Comparison of ENCODE assay signal across 8 mouse cellular contexts in genomic region chr1:75208967-75209678, GRCm38 (mm10). TPM values are rescaled to one million over a fixed set of nuclear protein-coding genes. Genes with fewer than 3 reads are reported as not detected.
DNase-seq lines count a peak whose midpoint lies in the region; ATAC-seq and TF ChIP-seq lines count a peak whose summit lies in the region.

No protein-coding gene starts in this region.

- peaks cover 18% of the 10 kb centered on the region; the same call in 1 of the 2 replicates for H3K27me3 ChIP-seq in heart, embryonic 10.5 days (ENCODE audit: insufficient read depth, poor library complexity, severe bottlenecking)
- H3K27me3 ChIP-seq in lung, postnatal 0 days (replicated peaks; ENCODE audit: insufficient read depth, low read length): no peaks in the 10 kb centered on the region
- H3K27me3 ChIP-seq in small intestine, adult 2 months (ENCODE audit: control insufficient read depth, insufficient read depth, low read length): no peaks in the 10 kb centered on the region

- H3K9me3 ChIP-seq in heart, embryonic 10.5 days: no peaks in the 10 kb centered on the region
- no peaks in the 10 kb centered on the region for H3K9me3 ChIP-seq in lung, postnatal 0 days (ENCODE audit: low read length)

- H3K4me3 ChIP-seq in brown adipose tissue, adult 24 weeks (ENCODE audit: insufficient read depth, low read depth, low read length): peak overlapping the region; percentile 60
- H3K4me3 ChIP-seq in heart, embryonic 10.5 days: peak overlapping the region; percentile 55
- peak overlapping the region; percentile 40 for H3K4me3 ChIP-seq in lung, postnatal 0 days (ENCODE audit: low read depth, low read length)
- peak overlapping the region; percentile 60 for H3K4me3 ChIP-seq in small intestine, adult 2 months (ENCODE audit: low read depth, low read length)

- WGBS in heart, embryonic 10.5 days: 12% methylated on average over 34 of the region's 34 CpGs
- WGBS in lung, postnatal 0 days: 15% methylated on average over 34 of the region's 34 CpGs
- WGBS in small intestine, adult 2 months: 21% methylated on average over 34 of the region's 34 CpGs

- H3K4me2 ChIP-seq in lung, postnatal 0 days (replicated peaks; ENCODE audit: low read depth, low read length): peak overlapping the region; percentile 66

- peak overlapping the region; percentile 32 for H3K9ac ChIP-seq in lung, postnatal 0 days (replicated peaks; ENCODE audit: low read depth)

- TF ChIP-seq POLR2A in small intestine, adult 2 months (IDR thresholded peaks at IDR 0.05; ENCODE audit: low read depth, low read length): no peak

- DNase-seq in gastrocnemius, postnatal 10 days: peak; percentile 37
- DNase-seq in gastrocnemius, adult 8-10 months (ENCODE audit: low spot score in 2 of 2): no peak
- DNase-seq in heart, embryonic 10.5 days (ENCODE audit: low spot score): no peak
- DNase-seq in kidney, adult 9 months: peak; percentile 95
- peak; percentile 72 for DNase-seq in lung, postnatal 0 days (ENCODE audit: low spot score)
- DNase-seq in layer of hippocampus, adult 9-10 months (ENCODE audit: low spot score): no peak

- ATAC-seq in lung, postnatal 0 days: peak; percentile 38; the same call in 1 of the 2 replicates

- peaks cover 25% of the 10 kb centered on the region for H3K36me3 ChIP-seq in heart, embryonic 10.5 days
- H3K36me3 ChIP-seq in lung, postnatal 0 days (ENCODE audit: insufficient read depth, low read length): 0 out of 2 replicates have a peak, but pooled peaks cover 5% of the 10 kb centered on the region
- peaks cover 18% of the 10 kb centered on the region for H3K36me3 ChIP-seq in small intestine, adult 2 months (ENCODE audit: control insufficient read depth, insufficient read depth, low read length)

- peaks cover 13% of the 10 kb centered on the region for H3K4me1 ChIP-seq in brown adipose tissue, adult 24 weeks (ENCODE audit: control insufficient read depth, insufficient read depth, insufficient read length, low read length)
- peaks cover 37% of the 10 kb centered on the region for H3K4me1 ChIP-seq in heart, embryonic 10.5 days
- H3K4me1 ChIP-seq in lung, postnatal 0 days (ENCODE audit: insufficient read depth, low read depth, low read length): peaks cover 20% of the 10 kb centered on the region; the same call in 1 of the 2 replicates
- H3K4me1 ChIP-seq in small intestine, adult 2 months (ENCODE audit: control insufficient read depth, insufficient read depth, insufficient read length, low read length): peaks cover 26% of the 10 kb centered on the region

- TF ChIP-seq EP300 in lung, postnatal 0 days (IDR thresholded peaks at IDR 0.05): no peak

- no peak overlapping the region; the same call in 1 of the 2 replicates for H3K27ac ChIP-seq in brown adipose tissue, adult 24 weeks (replicated peaks; ENCODE audit: low read depth, low read length)
- peak overlapping the region; percentile 57; the same call in 1 of the 2 replicates for H3K27ac ChIP-seq in heart, embryonic 10.5 days
- 0 out of 2 replicates have a peak overlapping the region, but pooled peaks have one; percentile 26 for H3K27ac ChIP-seq in lung, postnatal 0 days (ENCODE audit: low read length)
- peak overlapping the region; percentile 19; the same call in 1 of the 2 replicates for H3K27ac ChIP-seq in small intestine, adult 2 months (ENCODE audit: insufficient read depth, low read depth, low read length)

- TF ChIP-seq CTCF in lung, postnatal 0 days (IDR thresholded peaks at IDR 0.05): no peak
- no peak for TF ChIP-seq CTCF in small intestine, adult 2 months (IDR thresholded peaks at IDR 0.05; ENCODE audit: extremely low read depth, insufficient read length, insufficient replicate concordance, low read depth, low read length)

RNA-seq across cellular contexts. Expression of gene Glb1l, which starts 1.5 kb away (rescaled TPM):
- total RNA-seq in gastrocnemius, postnatal 10 days (2021): 1 to 10 TPM; 6.5 to 8.6 TPM
- 1 to 10 TPM in 2 of 4 experiments, under 1 TPM in 2; 0.73 to 2.3 (median 1.3) TPM for total RNA-seq in gastrocnemius, adult 8-10 months (2022)
- 5.3 and 6.3 TPM in 2 replicates for polyA plus RNA-seq in brown adipose tissue, adult 24 weeks (2012; ENCODE audit: insufficient read depth, insufficient read length, missing spikeins)
- 7.9 and 10.9 TPM in 2 replicates for polyA plus RNA-seq in heart, embryonic 10.5 days (2016; fragmentation: Nextera tagmentation; extraction: Ambion mirVana)
- polyA plus RNA-seq in lung, postnatal 0 days (2015; fragmentation: Nextera tagmentation; extraction: Ambion mirVana): 8.6 and 10.1 TPM in 2 replicates
- polyA plus RNA-seq in small intestine, adult 2 months (2012; rRNA removed): 0.74 and 1.1 TPM in 2 replicates

RNA-seq across cellular contexts. Expression of gene Stk16, which starts 1.5 kb away (rescaled TPM):
- 10 to 100 TPM; 31.8 to 40.3 TPM for total RNA-seq in gastrocnemius, postnatal 10 days (2021)
- 10 to 100 TPM; 15.2 to 20.5 (median 19.6) TPM for total RNA-seq in gastrocnemius, adult 8-10 months (2022)
- 44.0 and 60.2 TPM in 2 replicates for polyA plus RNA-seq in brown adipose tissue, adult 24 weeks (2012; ENCODE audit: insufficient read depth, insufficient read length, missing spikeins)
- polyA plus RNA-seq in heart, embryonic 10.5 days (2016; fragmentation: Nextera tagmentation; extraction: Ambion mirVana): 103 and 131 TPM in 2 replicates
- polyA plus RNA-seq in lung, postnatal 0 days (2015; fragmentation: Nextera tagmentation; extraction: Ambion mirVana): 75.8 and 77.0 TPM in 2 replicates
- polyA plus RNA-seq in small intestine, adult 2 months (2012; rRNA removed): 147 and 193 TPM in 2 replicates

RNA-seq across cellular contexts. Expression of gene Tuba4a, which starts 10.5 kb away (rescaled TPM):
- total RNA-seq in gastrocnemius, postnatal 10 days (2021): 100 to 1,000 TPM; 490 to 573 TPM
- total RNA-seq in gastrocnemius, adult 8-10 months (2022): 1,000 to 10,000 TPM; 1,243 to 1,380 (median 1,348) TPM
- polyA plus RNA-seq in brown adipose tissue, adult 24 weeks (2012; ENCODE audit: insufficient read depth, insufficient read length, missing spikeins): 78.7 and 108 TPM in 2 replicates
- 35.2 and 50.8 TPM in 2 replicates for polyA plus RNA-seq in heart, embryonic 10.5 days (2016; fragmentation: Nextera tagmentation; extraction: Ambion mirVana)
- polyA plus RNA-seq in lung, postnatal 0 days (2015; fragmentation: Nextera tagmentation; extraction: Ambion mirVana): 46.6 and 50.5 TPM in 2 replicates
- polyA plus RNA-seq in small intestine, adult 2 months (2012; rRNA removed): 107 and 188 TPM in 2 replicates

RNA-seq across cellular contexts. Expression of gene Atg9a, which starts 17.1 kb away (rescaled TPM):
- 10 to 100 TPM; 50.8 to 51.0 TPM for total RNA-seq in gastrocnemius, postnatal 10 days (2021)
- 100 to 1,000 TPM in 3 of 4 experiments, 10 to 100 TPM in 1; 98.1 to 122 (median 111) TPM for total RNA-seq in gastrocnemius, adult 8-10 months (2022)
- polyA plus RNA-seq in brown adipose tissue, adult 24 weeks (2012; ENCODE audit: insufficient read depth, insufficient read length, missing spikeins): 13.6 and 21.0 TPM in 2 replicates
- 27.5 and 36.0 TPM in 2 replicates for polyA plus RNA-seq in heart, embryonic 10.5 days (2016; fragmentation: Nextera tagmentation; extraction: Ambion mirVana)
- 23.7 and 28.3 TPM in 2 replicates for polyA plus RNA-seq in lung, postnatal 0 days (2015; fragmentation: Nextera tagmentation; extraction: Ambion mirVana)
- polyA plus RNA-seq in small intestine, adult 2 months (2012; rRNA removed): 48.3 and 148 TPM in 2 replicates

RNA-seq across cellular contexts. Expression of gene Ankzf1, which starts 17.2 kb away (rescaled TPM):
- 1 to 10 TPM; 6.8 to 9.4 TPM for total RNA-seq in gastrocnemius, postnatal 10 days (2021)
- total RNA-seq in gastrocnemius, adult 8-10 months (2022): 1 to 10 TPM; 3.4 to 5.9 (median 4.2) TPM
- polyA plus RNA-seq in brown adipose tissue, adult 24 weeks (2012; ENCODE audit: insufficient read depth, insufficient read length, missing spikeins): 3.6 and 7.0 TPM in 2 replicates
- 24.7 and 28.5 TPM in 2 replicates for polyA plus RNA-seq in heart, embryonic 10.5 days (2016; fragmentation: Nextera tagmentation; extraction: Ambion mirVana)
- 15.9 and 17.2 TPM in 2 replicates for polyA plus RNA-seq in lung, postnatal 0 days (2015; fragmentation: Nextera tagmentation; extraction: Ambion mirVana)
- 5.5 and 16.2 TPM in 2 replicates for polyA plus RNA-seq in small intestine, adult 2 months (2012; rRNA removed)

Comparison
In these comparisons a context has a peak if more than half of its experiments do, and no peak if none do; other contexts are left out.
1. DNase-seq: peak in gastrocnemius, postnatal 10 days (single experiment), kidney, adult 9 months (single experiment) and lung, postnatal 0 days (single experiment); none in gastrocnemius, adult 8-10 months (0 of 2), heart, embryonic 10.5 days (single experiment) and layer of hippocampus, adult 9-10 months (single experiment).
2. Peak in every context shown above with its lines, with median percentiles within 50 percentile points of each other: H3K4me3 ChIP-seq.